Mouse (Mus musculus) erythroblast, embryonic 14.5 days (primary cell): ENCODE data around the gene Slc46a1. TPM values are rescaled to one million over a fixed set of nuclear protein-coding genes. Genes with fewer than 3 reads are reported as not detected.

ENCODE experiments used
- H3K27me3 ChIP-seq: 2 replicates; pipeline ENCODE4 v1.6.1; 2012; ENCODE audit warnings: inconsistent platforms; ENCODE audit not compliant: control insufficient read depth
- H3K36me3 ChIP-seq: 2 replicates; pipeline ENCODE4 v1.6.1; 2012; ENCODE audit warnings: mild to moderate bottlenecking, inconsistent platforms; ENCODE audit not compliant: control insufficient read depth
- H3K4me1 ChIP-seq: 2 replicates; pipeline ENCODE4 v1.6.1; 2012; ENCODE audit warnings: inconsistent platforms; ENCODE audit not compliant: control insufficient read depth
- H3K4me3 ChIP-seq: replicated peaks from 2 replicates; pipeline ENCODE3; 2012; ENCODE audit warnings: moderate library complexity, mild to moderate bottlenecking, inconsistent platforms
- H3K9me3 ChIP-seq: 2 replicates; pipeline ENCODE4 v1.6.1; 2012; ENCODE audit warnings: low read length, inconsistent platforms, mixed read lengths; ENCODE audit not compliant: control insufficient read depth
- GATA1 ChIP-seq: IDR thresholded peaks from 2 replicates; pipeline ENCODE4 v1.6.1; 2012; ENCODE audit warnings: low read length, inconsistent platforms, mixed read lengths
- TAL1 ChIP-seq: IDR thresholded peaks from 3 replicates; pipeline ENCODE4 v1.6.1; 2012; ENCODE audit warnings: low read length, inconsistent platforms, mixed read lengths
- polyA plus RNA-seq: library from polyadenylated mRNA; stranded (reverse); fragments of >175 nt; gene quantifications from 2 replicates; pipeline ENCODE4 v1.2.3, GENCODE M21; 2012

Gene Slc46a1
- polyA plus RNA-seq, 1 experiment, result 0.08 TPM

DNA sequence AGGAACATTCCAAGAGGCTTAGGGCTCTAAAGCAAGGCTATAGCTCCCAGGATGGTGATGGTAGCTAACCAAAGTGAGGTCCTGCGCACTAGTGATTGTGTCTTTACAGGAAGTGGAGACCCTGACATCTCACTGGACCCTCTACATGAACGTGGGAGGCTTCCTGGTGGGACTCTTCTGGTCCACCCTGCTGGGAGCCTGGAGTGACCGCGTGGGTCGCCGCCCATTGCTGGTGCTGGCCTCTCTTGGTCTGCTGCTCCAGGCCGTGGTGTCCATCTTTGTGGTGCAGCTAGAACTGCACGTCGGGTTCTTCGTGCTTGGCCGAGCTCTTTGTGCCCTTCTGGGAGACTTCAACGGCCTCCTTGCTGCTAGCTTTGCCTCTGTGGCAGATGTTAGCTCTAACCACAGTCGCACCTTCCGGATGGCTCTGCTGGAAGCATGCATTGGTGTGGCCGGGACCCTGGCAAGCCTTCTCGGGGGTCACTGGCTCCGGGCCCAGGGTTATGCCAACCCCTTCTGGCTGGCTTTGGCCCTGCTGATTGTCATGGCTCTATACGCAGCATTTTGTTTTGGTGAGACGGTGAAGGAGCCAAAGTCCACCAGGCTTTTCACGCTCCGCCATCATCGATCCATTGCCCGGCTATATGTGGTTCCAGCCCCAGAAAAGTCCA, 880 bp downstream of the Slc46a1 start:
- no peaks in the 10 kb centered on the region for H3K27me3 ChIP-seq
- H3K4me3 ChIP-seq, result peak overlapping the region; percentile 61
- H3K36me3 ChIP-seq, result no peaks in the 10 kb centered on the region
- H3K9me3 ChIP-seq, result peaks cover 5% of the 10 kb centered on the region
- H3K4me1 ChIP-seq, result peaks cover 34% of the 10 kb centered on the region
- TF ChIP-seq TAL1, result no peak
- no peak for TF ChIP-seq GATA1

DNA sequence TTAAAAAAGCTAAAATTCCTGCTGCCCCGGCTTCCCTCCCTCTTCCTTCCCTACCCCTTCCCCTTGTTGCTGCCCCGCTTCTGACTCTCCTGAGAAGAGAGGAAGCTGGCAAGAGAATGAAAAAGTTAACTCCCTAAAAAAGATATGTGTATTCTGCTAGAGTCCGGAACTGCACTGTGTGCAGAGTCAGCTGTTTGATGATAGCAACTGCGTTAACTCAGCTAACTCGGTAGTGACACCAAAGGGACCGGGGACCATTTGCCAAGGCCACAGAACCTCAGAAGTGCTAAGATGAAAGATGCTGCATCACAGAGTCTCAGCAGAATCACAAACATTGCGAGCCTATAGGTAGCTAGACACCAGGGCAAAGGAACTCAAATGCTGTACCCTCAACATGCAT, 2.0 kb downstream of the Slc46a1 start:
- H3K4me3 ChIP-seq, result no peak overlapping the region
- H3K4me1 ChIP-seq, result peaks cover 34% of the 10 kb centered on the region
- H3K36me3 ChIP-seq, result no peaks in the 10 kb centered on the region
- no peak for TF ChIP-seq TAL1
- no peak for TF ChIP-seq GATA1
- no peaks in the 10 kb centered on the region; the same call in 1 of the 2 replicates for H3K9me3 ChIP-seq
- H3K27me3 ChIP-seq, result no peaks in the 10 kb centered on the region

DNA sequence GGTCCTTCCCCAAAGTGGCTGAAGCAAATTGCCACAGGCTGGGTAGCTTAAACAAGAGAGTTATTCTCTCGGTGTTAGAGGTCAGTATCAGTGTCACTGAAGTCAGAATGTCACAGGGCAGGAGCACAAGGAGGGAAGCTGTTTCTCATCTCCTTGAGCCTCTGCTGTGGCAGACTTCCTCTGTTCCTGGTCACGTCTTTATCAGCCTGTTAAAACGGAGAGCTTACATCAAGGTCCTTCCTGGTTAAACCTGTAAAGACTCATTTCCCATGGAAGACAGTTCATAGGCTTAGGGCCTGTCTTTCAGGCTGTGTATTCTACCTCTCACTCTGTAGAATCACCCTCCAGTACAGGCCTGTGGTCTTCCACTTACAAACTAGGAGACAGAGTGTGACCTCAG, 2.4 kb downstream of the Slc46a1 start:
- TF ChIP-seq GATA1 (no peak), TAL1 (no peak)
- Histone ChIP-seq H3K27me3 (no peaks in the 10 kb centered on the region), H3K4me3 (no peak overlapping the region), H3K4me1 (peaks cover 34% of the 10 kb centered on the region), H3K9me3 (no peaks in the 10 kb centered on the region), H3K36me3 (no peaks in the 10 kb centered on the region)

DNA sequence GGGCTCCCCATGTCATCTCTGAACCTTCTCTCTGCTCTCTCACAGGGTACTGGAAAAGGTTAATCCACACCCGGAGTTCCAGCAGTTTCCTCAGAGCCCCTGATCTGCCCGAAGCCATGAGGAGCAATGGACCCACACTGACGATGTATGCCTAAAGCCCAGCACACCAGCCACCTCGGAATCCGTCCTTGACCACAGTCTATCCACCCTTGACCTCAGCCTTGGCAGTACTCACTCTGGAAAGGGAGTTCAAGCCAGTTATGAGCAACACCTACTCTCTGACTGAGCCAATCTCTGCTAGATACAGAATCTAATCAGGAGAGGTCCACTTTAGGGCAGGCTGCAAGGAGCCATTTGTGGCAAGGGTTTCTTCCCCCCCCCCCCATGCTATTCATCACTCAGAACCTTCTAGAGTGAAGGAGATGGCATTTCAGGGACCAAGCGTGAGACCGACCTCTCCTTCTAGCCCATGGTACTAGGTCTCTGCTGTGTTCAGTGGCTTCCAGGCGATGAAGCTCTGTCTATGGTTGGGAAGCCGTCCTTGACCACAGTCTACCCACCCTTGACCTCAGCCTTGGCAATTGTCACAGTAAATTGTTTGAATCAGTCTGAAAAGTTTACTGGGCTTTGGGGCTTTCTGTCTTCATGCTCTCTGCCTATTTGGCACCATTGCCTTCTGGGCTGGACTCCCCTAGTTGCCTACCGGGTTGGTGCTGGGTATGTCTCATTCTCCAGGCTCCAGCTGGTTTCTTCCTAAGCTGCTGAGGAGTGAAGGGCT, 6.0 kb downstream of the Slc46a1 start:
- Histone ChIP-seq H3K4me1 (peaks cover under 1% of the 10 kb centered on the region), H3K4me3 (no peak overlapping the region), H3K36me3 (no peaks in the 10 kb centered on the region), H3K9me3 (no peaks in the 10 kb centered on the region), H3K27me3 (no peaks in the 10 kb centered on the region)
- TF ChIP-seq TAL1 (no peak), GATA1 (no peak)

DNA sequence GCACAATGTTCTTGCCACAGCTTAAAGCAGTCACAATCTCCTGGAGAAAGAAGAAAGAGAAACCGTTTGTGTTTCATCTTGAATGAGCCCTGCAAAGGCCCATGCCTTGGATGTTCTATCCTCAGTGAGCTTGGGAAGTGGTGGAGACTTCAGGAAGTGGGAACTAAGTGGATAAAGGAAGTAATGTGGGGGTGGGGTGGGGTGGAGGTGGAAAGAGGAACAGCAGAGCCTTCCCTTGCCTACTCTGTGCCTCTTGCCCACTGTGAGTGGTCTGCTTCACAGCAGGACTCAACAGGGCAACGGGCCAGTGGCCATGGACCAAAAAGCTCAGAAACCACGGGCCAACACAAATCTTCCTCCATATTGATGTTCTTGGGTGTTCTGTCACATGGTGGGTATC, 9.8 kb downstream of the Slc46a1 start:
- Histone ChIP-seq H3K36me3 (no peaks in the 10 kb centered on the region), H3K27me3 (no peaks in the 10 kb centered on the region), H3K4me1 (no peaks in the 10 kb centered on the region), H3K9me3 (no peaks in the 10 kb centered on the region), H3K4me3 (no peak overlapping the region)
- no peak for TF ChIP-seq TAL1

DNA sequence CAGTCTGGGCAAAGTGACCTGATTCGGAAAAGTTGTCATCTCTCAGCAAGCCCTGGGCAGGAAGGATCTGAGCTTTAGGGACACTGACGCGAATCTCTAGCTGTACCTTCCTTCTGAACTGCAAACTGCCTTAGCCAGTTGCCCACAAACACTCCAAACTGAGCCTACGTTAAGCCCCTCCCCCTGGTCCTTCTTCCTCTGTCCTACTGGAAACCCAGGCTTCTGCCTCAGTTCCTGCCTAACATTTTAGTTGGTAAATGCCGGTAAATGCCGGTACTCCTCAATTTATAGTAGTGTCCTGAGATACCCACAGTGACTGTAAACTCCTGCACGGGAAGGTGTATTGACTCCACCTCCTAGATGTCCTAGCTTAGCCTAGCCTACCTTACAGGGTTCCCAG, 18.1 kb downstream of the Slc46a1 start:
- H3K27me3 ChIP-seq, result peaks cover 43% of the 10 kb centered on the region
- TF ChIP-seq GATA1, result no peak
- TF ChIP-seq TAL1, result no peak
- no peaks in the 10 kb centered on the region for H3K36me3 ChIP-seq
- H3K9me3 ChIP-seq, result no peaks in the 10 kb centered on the region
- H3K4me1 ChIP-seq, result no peaks in the 10 kb centered on the region
- H3K4me3 ChIP-seq, result no peak overlapping the region

DNA sequence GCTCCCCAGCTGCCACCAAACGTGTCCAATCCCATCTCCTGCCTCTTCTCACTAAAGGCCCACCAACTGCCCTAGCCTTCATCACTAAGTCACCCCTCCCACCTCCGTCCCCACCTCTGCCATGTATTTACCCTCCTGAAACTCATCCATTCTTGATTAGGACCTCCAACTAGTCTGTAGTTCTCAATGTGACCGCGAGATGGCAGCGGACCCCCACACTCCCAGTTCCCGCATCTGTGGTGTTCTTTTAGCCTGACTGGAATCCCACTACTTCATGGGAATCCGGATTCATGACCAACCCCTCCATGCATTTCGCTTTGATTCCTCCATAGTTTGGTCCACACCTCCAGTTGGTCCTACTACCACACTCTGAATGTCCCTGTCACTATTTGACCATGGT, 22.7 kb downstream of the Slc46a1 start:
- peaks cover 78% of the 10 kb centered on the region for H3K27me3 ChIP-seq
- TF ChIP-seq TAL1 (no peak), GATA1 (no peak)

DNA sequence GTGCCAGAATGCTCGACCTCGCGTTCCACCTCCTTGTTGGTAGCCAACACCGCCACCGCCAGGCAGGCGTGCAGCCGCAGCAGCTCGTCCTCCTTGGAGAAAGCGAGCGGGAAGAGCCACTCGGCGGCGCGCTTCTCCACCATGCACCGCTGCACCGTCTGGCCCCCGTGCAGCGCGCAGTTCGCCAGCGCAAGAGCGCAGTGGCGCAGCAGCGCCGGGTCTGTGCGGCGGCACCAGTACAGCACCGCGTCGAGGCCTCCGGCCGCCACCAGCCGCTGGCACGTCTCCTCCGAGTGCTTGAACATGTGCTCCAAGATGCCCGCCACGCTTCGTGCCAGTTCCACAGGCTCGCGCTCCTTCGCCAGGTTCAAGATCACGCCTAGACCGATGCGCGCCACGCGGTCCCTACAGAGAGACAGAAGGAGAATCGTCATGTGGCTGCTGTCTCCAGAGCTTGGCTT, 25.3 kb downstream of the Slc46a1 start:
- 0 out of 2 replicates have a peak, but pooled peaks cover 3% of the 10 kb centered on the region for H3K4me1 ChIP-seq
- H3K9me3 ChIP-seq, result no peaks in the 10 kb centered on the region
- no peaks in the 10 kb centered on the region for H3K36me3 ChIP-seq
- peaks cover 85% of the 10 kb centered on the region for H3K27me3 ChIP-seq
- no peak overlapping the region for H3K4me3 ChIP-seq
- TF ChIP-seq TAL1, result no peak
- TF ChIP-seq GATA1, result no peak

More for the DNA sequence above, 22.7 kb downstream of the Slc46a1 start:
- H3K4me3 ChIP-seq, result no peak overlapping the region
- 0 out of 2 replicates have a peak, but pooled peaks cover 3% of the 10 kb centered on the region for H3K4me1 ChIP-seq
- no peaks in the 10 kb centered on the region for H3K36me3 ChIP-seq
- H3K9me3 ChIP-seq, result no peaks in the 10 kb centered on the region

DNA sequence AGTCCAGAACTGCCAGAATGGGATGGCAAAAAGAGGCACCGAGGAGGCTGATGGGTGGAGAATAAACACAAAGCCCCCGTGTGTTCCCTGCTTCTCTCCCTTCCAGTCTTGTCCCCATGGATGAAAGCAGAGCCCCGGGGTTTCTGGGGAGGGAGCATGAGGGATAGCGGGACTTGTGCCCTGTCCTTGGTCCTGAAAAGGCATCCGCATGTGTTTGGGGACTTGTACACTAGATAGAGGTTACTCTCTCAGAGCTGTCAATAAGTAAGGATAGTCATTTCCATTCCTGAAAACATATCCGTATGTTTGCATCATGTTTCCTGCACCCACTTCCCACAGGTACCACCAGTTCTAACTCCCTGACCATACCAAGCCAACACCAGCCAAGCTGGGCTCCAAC, 30.4 kb downstream of the Slc46a1 start:
- peaks cover 4% of the 10 kb centered on the region; the same call in 1 of the 2 replicates for H3K9me3 ChIP-seq
- TF ChIP-seq TAL1 (no peak), GATA1 (no peak)
- H3K4me3 ChIP-seq, result no peak overlapping the region
- peaks cover 84% of the 10 kb centered on the region for H3K27me3 ChIP-seq
- peaks cover 14% of the 10 kb centered on the region for H3K4me1 ChIP-seq
- H3K36me3 ChIP-seq, result no peaks in the 10 kb centered on the region; the same call in 1 of the 2 replicates
